Mouse (Mus musculus) right cerebral cortex, postnatal 25 days (tissue): Measurements from ENCODE around the gene Dctn1.

Experiments
- DNase-seq: peaks from one replicate; pipeline ENCODE4 v3.0.0; 2022

The Dctn1 gene

GRCm38 (mm10) chr6:83237123-83237522 is 71.4 kb downstream of the Dctn1 start:
- DNase-seq: no peak

- DNase-seq: no peak
Measured at GRCm38 (mm10) chr6:83244422-83245061, 78.8 kb downstream of the Dctn1 start.

GRCm38 (mm10) chr6:83245134-83245533 is 79.4 kb downstream of the Dctn1 start:
- DNase-seq: no peak

GRCm38 (mm10) chr6:83245997-83246396 is 80.3 kb downstream of the Dctn1 start:
- no peak for DNase-seq

- DNase-seq: no peak
Measured at GRCm38 (mm10) chr6:83246750-83247149, 81.0 kb downstream of the Dctn1 start.

- no peak for DNase-seq
Measured at GRCm38 (mm10) chr6:83247153-83247552, 81.4 kb downstream of the Dctn1 start.
